Mouse (Mus musculus) embryonic facial prominence, embryonic 13.5 days (tissue): ENCODE results near the gene Alyref. TPM values are rescaled to one million over a fixed set of nuclear protein-coding genes. Genes with fewer than 3 reads are reported as not detected.
A peak's percentile ranks its signal among the peaks of the same experiment; 100 is the strongest.

ENCODE experiments used
- ATAC-seq: fragments of 200-750 bp; cut with Nextera tagmentation; 2 replicates; pipeline ENCODE4 v1.8.0; 2017; ENCODE audit warnings: low read depth; ENCODE audit not compliant: insufficient number of reproducible peaks, insufficient read depth, low FRiP score, low TSS enrichment
- H3K27ac ChIP-seq: fragments of 300-500 bp; sonication (generic); 2 replicates; pipeline ENCODE4 v1.5.1; 2015; ENCODE audit warnings: moderate library complexity, mild to moderate bottlenecking, inconsistent platforms
- H3K27me3 ChIP-seq: fragments of 300-500 bp; sonication (generic); 2 replicates; pipeline ENCODE4 v1.6.1; 2015; ENCODE audit warnings: mild to moderate bottlenecking, inconsistent platforms
- H3K36me3 ChIP-seq: fragments of 300-500 bp; sonication (generic); 2 replicates; pipeline ENCODE4 v1.6.1; 2015; ENCODE audit warnings: mild to moderate bottlenecking, inconsistent platforms
- H3K4me1 ChIP-seq: fragments of 300-500 bp; sonication (generic); 2 replicates; pipeline ENCODE4 v1.6.1; 2015; ENCODE audit warnings: inconsistent platforms
- H3K4me2 ChIP-seq: fragments of 300-500 bp; sonication (generic); 2 replicates; pipeline ENCODE4 v1.6.1; 2015; ENCODE audit warnings: moderate library complexity, mild to moderate bottlenecking, inconsistent platforms
- H3K4me3 ChIP-seq: fragments of 300-500 bp; sonication (generic); 2 replicates; pipeline ENCODE4 v1.5.1; 2015; ENCODE audit warnings: mild to moderate bottlenecking, inconsistent platforms
- H3K9ac ChIP-seq: fragments of 300-500 bp; sonication (generic); 2 replicates; pipeline ENCODE4 v1.6.1; 2015; ENCODE audit warnings: mild to moderate bottlenecking, inconsistent platforms
- H3K9me3 ChIP-seq: fragments of 300-500 bp; sonication (generic); 2 replicates; pipeline ENCODE4 v1.6.1; 2016; ENCODE audit warnings: inconsistent platforms
- WGBS: fragments of 180-500 bp; shearing (Covaris S2); methylation state at CpG from one replicate; pipeline ENCODE4 v1.1.7; 2015; ENCODE audit warnings: mixed read lengths; 5-methylcytosine and 5-hydroxymethylcytosine counted together
- polyA plus RNA-seq: library from polyadenylated mRNA; unstranded; fragments of >200 nt; fragmentation: Nextera tagmentation; extraction: Ambion mirVana; gene quantifications from 2 replicates; pipeline ENCODE4 v1.2.1, GENCODE M21; 2015

Gene Alyref
- polyA plus RNA-seq, 1 experiment from 2014 or later: 529 TPM

- peak overlapping the region; percentile 99 for H3K4me3 ChIP-seq
- peak overlapping the region; percentile 85 for H3K9ac ChIP-seq
- H3K9me3 ChIP-seq: no peaks in the 10 kb centered on the region
- ATAC-seq: peak; percentile 63; the same call in 1 of the 2 replicates
- H3K36me3 ChIP-seq: peaks cover 63% of the 10 kb centered on the region
- H3K27me3 ChIP-seq: no peaks in the 10 kb centered on the region
- H3K4me2 ChIP-seq: peak overlapping the region; percentile 99
- H3K27ac ChIP-seq: peak overlapping the region; percentile 71
- WGBS: under 1% methylated on average over 53 of the region's 53 CpGs
- peaks cover 19% of the 10 kb centered on the region for H3K4me1 ChIP-seq
Observed at GRCm38 (mm10) chr11:120624680-120625111, 26.5 kb upstream of the Alyref start.

- no peaks in the 10 kb centered on the region for H3K27me3 ChIP-seq
- peak overlapping the region; percentile 99 for H3K4me3 ChIP-seq
- 12% methylated on average over 30 of the region's 30 CpGs for WGBS
- peak overlapping the region; percentile 85 for H3K9ac ChIP-seq
- peak overlapping the region; percentile 71 for H3K27ac ChIP-seq
- H3K4me1 ChIP-seq: peaks cover 17% of the 10 kb centered on the region
- H3K4me2 ChIP-seq: peak overlapping the region; percentile 99
- no peak for ATAC-seq
- no peaks in the 10 kb centered on the region for H3K9me3 ChIP-seq
- H3K36me3 ChIP-seq: peaks cover 60% of the 10 kb centered on the region
Observed at GRCm38 (mm10) chr11:120623961-120624679, 26.0 kb upstream of the Alyref start.

- peaks cover 64% of the 10 kb centered on the region for H3K36me3 ChIP-seq
- no peak overlapping the region for H3K9ac ChIP-seq
- no peak for ATAC-seq
- H3K9me3 ChIP-seq: no peaks in the 10 kb centered on the region
- H3K4me1 ChIP-seq: peaks cover 17% of the 10 kb centered on the region
- no peak overlapping the region for H3K4me2 ChIP-seq
- no peak overlapping the region for H3K4me3 ChIP-seq
- no peak overlapping the region for H3K27ac ChIP-seq
- no peaks in the 10 kb centered on the region for H3K27me3 ChIP-seq
- WGBS: 91% methylated on average over 6 of the region's 6 CpGs
Observed at GRCm38 (mm10) chr11:120622805-120623204, 24.6 kb upstream of the Alyref start.

- no peak overlapping the region for H3K27ac ChIP-seq
- H3K27me3 ChIP-seq: no peaks in the 10 kb centered on the region
- no peak overlapping the region for H3K4me2 ChIP-seq
- H3K4me3 ChIP-seq: no peak overlapping the region
- H3K4me1 ChIP-seq: peaks cover 26% of the 10 kb centered on the region
- no peak for ATAC-seq
- H3K9ac ChIP-seq: no peak overlapping the region
- WGBS: 91% methylated on average over 14 of the region's 14 CpGs
- peaks cover 52% of the 10 kb centered on the region for H3K36me3 ChIP-seq
- no peaks in the 10 kb centered on the region for H3K9me3 ChIP-seq
Observed at GRCm38 (mm10) chr11:120620195-120620594, 22.0 kb upstream of the Alyref start.

- Histone ChIP-seq H3K9ac (no peak overlapping the region), H3K4me3 (peak overlapping the region; percentile 86; the same call in 1 of the 2 replicates), H3K4me2 (no peak overlapping the region), H3K9me3 (no peaks in the 10 kb centered on the region), H3K27me3 (no peaks in the 10 kb centered on the region), H3K4me1 (peaks cover 20% of the 10 kb centered on the region), H3K27ac (no peak overlapping the region), H3K36me3 (peaks cover 62% of the 10 kb centered on the region)
- ATAC-seq: no peak
- 93% methylated on average over 25 of the region's 25 CpGs for WGBS
Observed at GRCm38 (mm10) chr11:120618619-120619535, 20.7 kb upstream of the Alyref start.

GRCm38 (mm10) chr11:120617519-120618112 is 19.5 kb upstream of the Alyref start, which contains the start of gene Pcyt2:
Pcyt2 (minus strand) TSS chr11:120617936.
- Histone ChIP-seq H3K4me2 (peak within 1 kb of the TSS; percentile 78), H3K9me3 (no peaks in the 10 kb centered on the region), H3K27me3 (no peaks in the 10 kb centered on the region), H3K4me1 (peaks cover 17% of the 10 kb centered on the region), H3K9ac (peak within 1 kb of the TSS; percentile 88), H3K27ac (peak within 1 kb of the TSS; percentile 75), H3K4me3 (peak within 1 kb of the TSS; percentile 86), H3K36me3 (peaks cover 67% of the 10 kb centered on the region)
- ATAC-seq: peak; percentile 89
- WGBS: under 1% methylated on average over 56 of the region's 56 CpGs

GRCm38 (mm10) chr11:120616617-120617294 is 18.6 kb upstream of the Alyref start:
- peaks cover 68% of the 10 kb centered on the region for H3K36me3 ChIP-seq

GRCm38 (mm10) chr11:120615606-120616203 is 17.5 kb upstream of the Alyref start:
- 0 out of 2 replicates have a peak overlapping the region, but pooled peaks have one; percentile 23 for H3K9ac ChIP-seq
- no peak overlapping the region for H3K4me2 ChIP-seq
- H3K4me3 ChIP-seq: no peak overlapping the region; the same call in 1 of the 2 replicates
- peaks cover 69% of the 10 kb centered on the region for H3K36me3 ChIP-seq
- ATAC-seq: no peak
- H3K4me1 ChIP-seq: peaks cover 17% of the 10 kb centered on the region
- no peaks in the 10 kb centered on the region for H3K27me3 ChIP-seq
- H3K27ac ChIP-seq: no peak overlapping the region
- WGBS: 90% methylated on average over 11 of the region's 11 CpGs
- no peaks in the 10 kb centered on the region for H3K9me3 ChIP-seq

More at GRCm38 (mm10) chr11:120616617-120617294, 18.6 kb upstream of the Alyref start:
- Histone ChIP-seq H3K9me3 (no peaks in the 10 kb centered on the region), H3K4me3 (peak overlapping the region; percentile 86), H3K4me2 (peak overlapping the region; percentile 78), H3K4me1 (peaks cover 17% of the 10 kb centered on the region), H3K9ac (peak overlapping the region; percentile 88), H3K27ac (peak overlapping the region; percentile 75; the same call in 1 of the 2 replicates), H3K27me3 (no peaks in the 10 kb centered on the region)
- 56% methylated on average over 4 of the region's 4 CpGs for WGBS
- no peak for ATAC-seq

- Histone ChIP-seq H3K36me3 (peaks cover 69% of the 10 kb centered on the region), H3K9ac (no peak overlapping the region), H3K4me1 (peaks cover 17% of the 10 kb centered on the region), H3K4me3 (no peak overlapping the region), H3K9me3 (no peaks in the 10 kb centered on the region), H3K27me3 (no peaks in the 10 kb centered on the region), H3K27ac (no peak overlapping the region), H3K4me2 (no peak overlapping the region)
- ATAC-seq: no peak
- WGBS: 95% methylated on average over 6 of the region's 6 CpGs
Observed at GRCm38 (mm10) chr11:120615167-120615566, 17.0 kb upstream of the Alyref start.

- H3K9me3 ChIP-seq: no peaks in the 10 kb centered on the region
- WGBS: 88% methylated on average over 8 of the region's 8 CpGs
- H3K4me2 ChIP-seq: no peak overlapping the region
Observed at GRCm38 (mm10) chr11:120613976-120614375, 15.8 kb upstream of the Alyref start.

More at GRCm38 (mm10) chr11:120613976-120614375, 15.8 kb upstream of the Alyref start:
- Histone ChIP-seq H3K36me3 (peaks cover 64% of the 10 kb centered on the region), H3K4me3 (no peak overlapping the region), H3K27me3 (peaks cover 4% of the 10 kb centered on the region), H3K4me1 (peaks cover 21% of the 10 kb centered on the region), H3K27ac (no peak overlapping the region), H3K9ac (no peak overlapping the region; the same call in 1 of the 2 replicates)
- ATAC-seq: no peak
